Mouse (Mus musculus): ENCODE results near the gene Slc28a1. TPM values are rescaled to one million over a fixed set of nuclear protein-coding genes. Genes with fewer than 3 reads are reported as not detected.
"Not testable (repeated sequence)": the region's sequence is repeated elsewhere in the genome, so short reads cannot be mapped to it uniquely, and the experiment has no call there.

Slc28a1 gene
- polyA plus RNA-seq, 1 experiment from 2014 or later = not detected

GRCm38 (mm10) chr7:81182492-81183175 is 68.0 kb downstream of the Slc28a1 start:
- H3K9me3 ChIP-seq (replicated peaks) = no peaks in the 10 kb centered on the region
- H3K27ac ChIP-seq = no peak overlapping the region
- H3K9ac ChIP-seq = no peak overlapping the region
- H3K4me3 ChIP-seq = no peak overlapping the region
- no peak overlapping the region for H3K4me2 ChIP-seq
- 85% methylated on average over 10 of the region's 10 CpGs for WGBS
- H3K36me3 ChIP-seq (ENCODE audit: poor library complexity, severe bottlenecking) = no peaks in the 10 kb centered on the region
- H3K4me1 ChIP-seq = no peaks in the 10 kb centered on the region
- ATAC-seq = no peak
- H3K27me3 ChIP-seq = no peaks in the 10 kb centered on the region

- Histone ChIP-seq H3K9ac (no peak overlapping the region), H3K27ac (no peak overlapping the region), H3K4me1 (no peaks in the 10 kb centered on the region), H3K9me3 (replicated peaks) (no peaks in the 10 kb centered on the region), H3K27me3 (no peaks in the 10 kb centered on the region), H3K4me3 (no peak overlapping the region), H3K4me2 (no peak overlapping the region), H3K36me3 (ENCODE audit: poor library complexity, severe bottlenecking) (no peaks in the 10 kb centered on the region)
- ATAC-seq = no peak
Measured at GRCm38 (mm10) chr7:81183181-81183580, 68.6 kb downstream of the Slc28a1 start.

- no peak for ATAC-seq
- H3K4me2 ChIP-seq = no peak overlapping the region
- WGBS = 82% methylated on average over 2 of the region's 2 CpGs
- no peaks in the 10 kb centered on the region for H3K27me3 ChIP-seq
- H3K36me3 ChIP-seq (ENCODE audit: poor library complexity, severe bottlenecking) = no peaks in the 10 kb centered on the region
- no peaks in the 10 kb centered on the region for H3K9me3 ChIP-seq (replicated peaks)
- H3K27ac ChIP-seq = no peak overlapping the region
- H3K4me3 ChIP-seq = no peak overlapping the region
- H3K9ac ChIP-seq = no peak overlapping the region
- no peaks in the 10 kb centered on the region for H3K4me1 ChIP-seq
Measured at GRCm38 (mm10) chr7:81184136-81184535, 69.5 kb downstream of the Slc28a1 start.

DNA sequence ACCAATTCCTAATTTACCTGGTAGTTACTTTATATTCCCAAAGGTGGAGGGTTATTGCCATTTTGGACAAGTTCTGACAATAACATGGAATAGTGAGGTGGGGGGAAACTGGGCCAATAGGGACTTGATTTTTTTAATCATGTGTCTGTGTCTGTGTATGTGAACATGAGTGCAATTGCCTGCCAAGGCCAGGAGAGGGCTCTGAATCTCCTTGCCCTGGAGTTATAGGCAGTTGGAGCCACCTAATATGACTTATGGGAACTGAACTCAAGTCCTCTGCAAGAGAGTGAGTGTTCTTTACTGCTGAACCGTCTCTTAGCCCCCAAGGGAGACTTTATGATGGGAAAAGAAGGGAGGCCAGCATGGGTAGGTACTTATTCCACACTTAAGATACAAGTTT is 70.1 kb downstream of the Slc28a1 start:
- no peaks in the 10 kb centered on the region for H3K4me1 ChIP-seq
- H3K4me3 ChIP-seq = no peak overlapping the region
- WGBS = 82% methylated on average over 1 of the region's 1 CpGs
- no peak overlapping the region for H3K9ac ChIP-seq
- H3K27me3 ChIP-seq = no peaks in the 10 kb centered on the region
- no peak overlapping the region for H3K27ac ChIP-seq
- H3K9me3 ChIP-seq (replicated peaks) = no peaks in the 10 kb centered on the region
- ATAC-seq = no peak
- H3K36me3 ChIP-seq (ENCODE audit: poor library complexity, severe bottlenecking) = no peaks in the 10 kb centered on the region
- H3K4me2 ChIP-seq = no peak overlapping the region

DNA sequence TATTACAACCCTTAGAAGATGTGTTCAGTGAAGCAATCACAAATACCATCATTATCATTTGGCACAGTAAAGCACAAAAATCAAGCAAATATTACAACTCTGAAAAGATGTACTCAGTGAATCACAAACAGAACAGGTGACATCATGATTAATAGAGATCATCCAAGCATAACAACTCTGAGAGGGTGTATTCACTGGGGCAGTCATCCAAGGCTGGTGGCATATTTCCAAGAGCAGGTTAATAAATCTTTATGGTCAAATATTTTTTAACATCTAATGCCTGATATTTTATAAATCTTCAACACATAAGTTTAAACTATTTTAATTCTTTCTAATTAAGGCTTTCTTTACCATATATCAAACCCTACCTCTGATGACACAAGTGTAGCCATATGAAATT is 71.4 kb downstream of the Slc28a1 start:
- not testable (repeated sequence) for H3K4me1 ChIP-seq; H3K36me3 ChIP-seq (ENCODE audit: poor library complexity, severe bottlenecking); H3K4me2 ChIP-seq; H3K9ac ChIP-seq; H3K4me3 ChIP-seq; H3K27ac ChIP-seq; ATAC-seq; H3K9me3 ChIP-seq (replicated peaks); H3K27me3 ChIP-seq

GRCm38 (mm10) chr7:81189180-81189579 is 74.6 kb downstream of the Slc28a1 start:
- 83% methylated on average over 9 of the region's 9 CpGs for WGBS
- Histone ChIP-seq H3K27ac (no peak overlapping the region), H3K36me3 (ENCODE audit: poor library complexity, severe bottlenecking) (no peaks in the 10 kb centered on the region), H3K4me1 (no peaks in the 10 kb centered on the region), H3K4me2 (no peak overlapping the region), H3K4me3 (no peak overlapping the region), H3K27me3 (no peaks in the 10 kb centered on the region), H3K9me3 (replicated peaks) (no peaks in the 10 kb centered on the region), H3K9ac (no peak overlapping the region)
- ATAC-seq = no peak

DNA sequence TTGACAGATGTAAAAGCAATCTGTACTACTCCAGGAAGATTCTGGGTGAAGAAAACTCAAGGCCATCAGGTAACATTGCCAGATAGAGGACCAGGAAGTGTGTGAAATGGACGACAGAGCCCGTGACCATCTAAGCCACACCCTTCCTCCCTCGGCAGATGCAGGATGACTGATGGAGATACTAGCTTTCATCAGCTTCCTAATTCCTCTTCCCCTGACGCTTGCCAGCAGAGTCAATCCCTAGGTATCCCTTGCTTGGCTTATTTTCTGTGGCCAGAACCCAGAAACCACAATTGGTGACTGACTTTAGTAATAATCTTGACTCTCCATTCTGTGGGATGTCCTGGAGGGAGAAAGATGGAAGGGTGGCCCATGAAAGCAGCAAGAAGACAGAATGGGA is 80.9 kb downstream of the Slc28a1 start:
- no peaks in the 10 kb centered on the region for H3K36me3 ChIP-seq (ENCODE audit: poor library complexity, severe bottlenecking)
- ATAC-seq = no peak
- H3K4me2 ChIP-seq = no peak overlapping the region
- H3K9ac ChIP-seq = no peak overlapping the region
- no peak overlapping the region for H3K4me3 ChIP-seq
- no peaks in the 10 kb centered on the region for H3K9me3 ChIP-seq (replicated peaks)
- peaks cover 5% of the 10 kb centered on the region for H3K4me1 ChIP-seq
- H3K27me3 ChIP-seq = no peaks in the 10 kb centered on the region
- 77% methylated on average over 4 of the region's 4 CpGs for WGBS
- no peak overlapping the region for H3K27ac ChIP-seq

GRCm38 (mm10) chr7:81196796-81197195 is 82.2 kb downstream of the Slc28a1 start:
- Histone ChIP-seq H3K9ac (no peak overlapping the region), H3K4me2 (no peak overlapping the region), H3K27ac (no peak overlapping the region), H3K4me1 (peaks cover 5% of the 10 kb centered on the region), H3K9me3 (replicated peaks) (no peaks in the 10 kb centered on the region), H3K36me3 (ENCODE audit: poor library complexity, severe bottlenecking) (no peaks in the 10 kb centered on the region), H3K27me3 (no peaks in the 10 kb centered on the region), H3K4me3 (no peak overlapping the region)
- WGBS = 71% methylated on average over 3 of the region's 3 CpGs
- ATAC-seq = no peak

- H3K27ac ChIP-seq = no peak overlapping the region
- H3K9ac ChIP-seq = no peak overlapping the region
- H3K36me3 ChIP-seq (ENCODE audit: poor library complexity, severe bottlenecking) = no peaks in the 10 kb centered on the region
- H3K4me1 ChIP-seq = peaks cover 5% of the 10 kb centered on the region
- ATAC-seq = no peak
- H3K4me3 ChIP-seq = no peak overlapping the region
- H3K27me3 ChIP-seq = no peaks in the 10 kb centered on the region
- H3K4me2 ChIP-seq = no peak overlapping the region
- H3K9me3 ChIP-seq (replicated peaks) = no peaks in the 10 kb centered on the region
- WGBS = 41% methylated on average over 4 of the region's 4 CpGs
Measured at GRCm38 (mm10) chr7:81198538-81198937, 83.9 kb downstream of the Slc28a1 start.

DNA sequence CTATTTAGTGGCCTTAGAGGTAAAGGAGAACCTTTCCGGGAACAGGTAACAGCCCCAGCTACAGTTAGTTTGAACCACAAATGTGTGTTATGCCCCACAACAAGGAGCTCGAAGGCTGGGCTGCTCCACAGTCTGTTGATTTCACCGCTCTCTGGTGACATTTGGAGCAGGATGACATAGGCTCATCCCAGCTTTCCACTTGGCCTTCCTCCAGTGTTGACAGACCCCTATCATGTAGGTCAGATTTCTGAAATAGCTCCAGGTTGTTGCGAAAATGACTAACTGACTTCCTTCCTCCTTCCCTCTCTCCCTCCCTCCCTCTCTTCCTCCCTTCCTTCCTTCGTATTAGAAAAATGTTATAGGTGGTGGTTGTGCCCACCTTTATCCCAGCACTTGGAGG is 84.5 kb downstream of the Slc28a1 start:
- Histone ChIP-seq H3K4me3 (no peak overlapping the region), H3K36me3 (ENCODE audit: poor library complexity, severe bottlenecking) (no peaks in the 10 kb centered on the region), H3K27ac (no peak overlapping the region), H3K27me3 (no peaks in the 10 kb centered on the region), H3K4me2 (no peak overlapping the region), H3K9me3 (replicated peaks) (no peaks in the 10 kb centered on the region), H3K9ac (no peak overlapping the region), H3K4me1 (peaks cover 5% of the 10 kb centered on the region)
- 74% methylated on average over 5 of the region's 5 CpGs for WGBS
- no peak for ATAC-seq

DNA sequence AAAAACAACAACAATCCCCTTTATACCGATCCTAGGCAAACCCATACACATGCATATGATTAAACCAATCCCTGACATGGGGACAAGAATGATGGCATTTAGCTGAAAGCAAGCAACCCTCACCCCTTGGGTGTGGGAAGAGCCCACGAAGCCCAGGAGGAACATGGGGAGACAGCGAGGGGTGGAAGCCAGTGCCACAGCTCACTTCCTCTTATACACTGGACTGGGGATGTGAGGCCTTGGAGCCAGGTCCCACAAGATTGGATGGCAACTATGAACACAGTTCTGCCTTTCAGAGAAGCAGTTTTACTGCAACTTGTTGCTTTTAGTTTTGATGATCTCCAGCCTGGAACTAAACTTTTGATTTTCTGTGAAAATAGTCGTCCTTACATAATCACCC is 85.2 kb downstream of the Slc28a1 start:
- Histone ChIP-seq H3K4me2 (no peak overlapping the region), H3K9ac (no peak overlapping the region), H3K27ac (no peak overlapping the region), H3K27me3 (no peaks in the 10 kb centered on the region), H3K36me3 (ENCODE audit: poor library complexity, severe bottlenecking) (no peaks in the 10 kb centered on the region), H3K4me1 (peaks cover 5% of the 10 kb centered on the region), H3K9me3 (replicated peaks) (no peaks in the 10 kb centered on the region), H3K4me3 (no peak overlapping the region)
- 69% methylated on average over 4 of the region's 4 CpGs for WGBS
- no peak for ATAC-seq

DNA sequence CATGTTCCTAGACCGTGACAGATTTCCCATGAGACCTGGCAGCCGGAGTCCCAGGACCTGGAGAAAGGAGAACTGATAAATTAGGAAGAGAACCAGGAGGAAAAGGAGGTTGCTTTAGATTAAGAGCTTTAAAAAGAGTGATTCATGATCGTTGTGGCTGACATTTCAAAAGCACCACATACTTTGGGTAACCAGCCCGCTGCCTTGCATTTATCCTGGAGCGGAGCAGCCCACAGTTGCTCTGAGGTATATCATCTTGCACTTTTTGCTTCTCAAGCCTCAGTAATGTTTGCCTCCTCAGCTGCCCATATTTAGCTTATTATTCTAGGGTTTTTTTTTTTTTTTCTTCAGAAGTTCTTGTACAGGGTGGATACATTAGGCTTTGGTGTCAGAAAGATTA is 87.8 kb downstream of the Slc28a1 start:
- ATAC-seq = no peak
- Histone ChIP-seq H3K36me3 (ENCODE audit: poor library complexity, severe bottlenecking) (no peaks in the 10 kb centered on the region), H3K9me3 (replicated peaks) (no peaks in the 10 kb centered on the region), H3K4me3 (no peak overlapping the region), H3K4me2 (no peak overlapping the region), H3K9ac (no peak overlapping the region), H3K4me1 (peaks cover 5% of the 10 kb centered on the region), H3K27me3 (no peaks in the 10 kb centered on the region), H3K27ac (no peak overlapping the region)
- WGBS = 75% methylated on average over 5 of the region's 5 CpGs

- H3K4me2 ChIP-seq; H3K4me3 ChIP-seq; H3K27ac ChIP-seq; H3K9ac ChIP-seq; H3K9me3 ChIP-seq (replicated peaks); H3K4me1 ChIP-seq; H3K36me3 ChIP-seq (ENCODE audit: poor library complexity, severe bottlenecking); H3K27me3 ChIP-seq; ATAC-seq: not testable (repeated sequence)
- WGBS = 94% methylated on average over 10 of the region's 10 CpGs
Measured at GRCm38 (mm10) chr7:81203576-81203975, 89.0 kb downstream of the Slc28a1 start.

All from forebrain, embryonic 13.5 days (tissue).